Mouse (Mus musculus): Measurements from ENCODE around the gene Igsf8.

The Igsf8 gene

DNA sequence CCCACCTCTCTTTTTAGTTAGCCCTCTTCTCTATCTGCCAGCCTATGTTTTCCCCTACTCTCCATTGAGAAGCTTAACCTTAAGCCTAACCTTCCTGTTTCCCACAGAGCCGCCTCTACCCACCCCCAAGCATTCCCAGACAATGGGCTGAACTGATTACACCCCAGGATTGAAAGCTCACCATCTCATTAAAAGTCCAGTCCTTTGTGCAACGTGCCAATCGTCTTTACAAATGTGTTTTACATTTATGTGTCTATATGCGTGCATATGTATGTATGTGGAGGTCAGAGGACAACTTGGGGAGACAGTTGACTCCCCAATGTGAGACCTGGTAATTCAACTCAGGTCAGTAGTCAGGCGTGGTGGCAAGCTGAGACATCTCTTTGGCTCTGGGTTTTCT lies 61.9 kb downstream of the Igsf8 start:
- no peak for DNase-seq (ENCODE audit: low spot score in 2 of 2)

DNA sequence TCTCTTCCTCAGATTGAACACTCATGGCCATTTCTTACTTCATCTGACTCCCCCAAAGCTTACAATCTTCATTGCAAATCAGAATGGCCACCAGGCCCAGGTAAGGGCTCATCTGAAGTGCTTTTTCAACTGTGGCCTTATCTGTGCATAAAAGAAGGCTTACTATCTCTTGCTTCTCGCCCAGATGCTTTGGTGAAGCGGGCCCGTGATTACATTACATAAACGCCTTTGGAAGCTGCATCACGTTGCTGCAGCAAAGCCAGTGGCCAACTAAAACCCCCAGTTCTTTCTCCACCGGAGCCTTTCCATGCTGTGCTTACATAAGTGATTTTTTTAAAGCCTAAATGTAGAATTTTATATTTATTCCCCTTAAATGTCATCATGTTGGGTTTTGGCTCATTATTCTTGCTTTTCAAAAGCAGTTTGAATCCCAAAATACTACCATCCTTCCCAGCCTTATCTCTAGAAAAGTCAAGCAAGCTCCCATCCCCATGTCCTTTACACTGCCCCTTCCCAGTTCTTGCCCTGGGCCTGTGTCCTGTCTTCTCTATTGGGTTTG lies 62.4 kb downstream of the Igsf8 start:
- DNase-seq (ENCODE audit: low spot score in 2 of 2), result peak; percentile 75 to 90

DNA sequence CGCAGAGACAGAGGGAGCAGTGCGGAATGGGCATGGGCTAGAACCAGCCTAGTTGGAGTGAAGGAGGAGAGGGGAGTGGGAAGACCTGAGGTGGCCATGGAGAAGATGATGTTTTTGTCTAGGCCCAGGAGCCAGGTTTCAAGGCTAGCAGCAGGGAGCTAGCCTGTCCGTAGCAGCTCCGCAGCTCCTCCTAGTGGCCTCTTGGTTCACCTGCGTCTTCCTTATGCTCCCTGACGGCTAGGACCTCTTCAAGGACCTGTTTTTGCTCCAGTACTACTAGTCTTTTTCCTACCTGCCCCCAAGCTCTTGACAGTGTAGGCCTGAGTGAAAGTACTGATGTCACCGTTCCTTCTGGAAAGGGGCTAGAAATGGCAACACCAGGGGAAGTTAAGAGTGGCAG lies 63.3 kb downstream of the Igsf8 start:
- DNase-seq (ENCODE audit: low spot score in 2 of 2), result peak; percentile 80 to 85

DNA sequence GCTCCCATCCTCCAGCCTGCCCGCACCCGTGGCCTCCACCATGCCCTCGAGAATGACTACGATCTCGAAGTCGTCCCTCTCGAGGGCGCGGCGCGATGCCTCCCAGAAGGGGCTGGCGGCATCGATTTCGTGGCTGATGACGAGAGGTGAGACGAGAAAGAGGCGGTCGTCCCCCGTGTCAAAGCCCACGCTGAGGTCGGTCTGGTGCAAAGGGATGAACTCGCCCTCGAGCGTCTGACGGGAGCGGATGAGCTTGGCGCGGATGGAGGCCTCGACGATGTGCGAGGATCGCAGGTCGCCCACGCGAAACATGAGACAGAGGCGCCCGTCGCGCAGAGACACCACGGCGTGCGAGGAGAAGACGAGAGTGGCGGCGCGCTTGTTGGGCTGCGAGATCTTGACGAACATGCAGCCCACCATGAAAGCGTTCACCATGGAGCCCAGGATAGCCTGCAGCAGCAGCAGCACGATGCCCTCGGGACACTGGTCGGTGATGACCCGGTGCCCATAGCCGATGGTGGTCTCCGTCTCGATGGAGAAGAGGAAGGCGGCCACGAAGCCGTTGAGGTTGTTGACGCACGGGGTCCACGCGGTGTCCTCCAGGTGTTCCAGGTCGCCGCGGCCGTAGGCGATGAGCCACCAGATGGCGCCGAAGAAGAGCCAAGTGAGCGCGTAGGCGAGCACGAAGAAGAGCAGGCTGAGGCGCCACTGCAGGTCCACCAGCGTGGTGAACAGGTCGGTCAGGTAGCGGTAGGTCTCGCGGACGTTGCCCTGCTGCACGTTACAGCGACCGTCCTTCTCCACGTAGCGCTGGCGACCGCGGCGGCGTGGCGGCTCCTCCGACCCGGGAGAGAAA lies 64.5 kb downstream of the Igsf8 start:
- DNase-seq (ENCODE audit: low spot score in 2 of 2), result peak in 1 of 2 experiments; percentile 70

DNA sequence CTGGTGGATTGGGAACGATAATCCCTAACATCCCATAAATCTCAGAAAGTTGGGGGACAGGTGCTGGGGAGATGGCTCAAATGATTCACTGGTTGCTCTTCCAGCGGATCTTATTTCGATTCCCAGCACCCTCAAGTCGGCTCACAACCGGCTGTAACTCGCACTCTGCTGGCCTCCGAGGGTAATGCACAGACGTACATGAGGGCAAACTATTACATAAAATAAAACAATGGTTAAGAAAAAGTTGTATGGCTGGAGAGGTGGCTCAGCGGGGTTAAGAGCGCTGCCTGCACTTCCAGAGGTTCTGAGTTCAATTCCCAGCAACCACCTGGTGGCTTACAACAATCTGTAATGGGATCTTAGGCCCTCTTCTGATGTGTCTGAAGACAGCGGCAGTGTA lies 65.2 kb downstream of the Igsf8 start:
- no peak for DNase-seq (ENCODE audit: low spot score in 2 of 2)

DNA sequence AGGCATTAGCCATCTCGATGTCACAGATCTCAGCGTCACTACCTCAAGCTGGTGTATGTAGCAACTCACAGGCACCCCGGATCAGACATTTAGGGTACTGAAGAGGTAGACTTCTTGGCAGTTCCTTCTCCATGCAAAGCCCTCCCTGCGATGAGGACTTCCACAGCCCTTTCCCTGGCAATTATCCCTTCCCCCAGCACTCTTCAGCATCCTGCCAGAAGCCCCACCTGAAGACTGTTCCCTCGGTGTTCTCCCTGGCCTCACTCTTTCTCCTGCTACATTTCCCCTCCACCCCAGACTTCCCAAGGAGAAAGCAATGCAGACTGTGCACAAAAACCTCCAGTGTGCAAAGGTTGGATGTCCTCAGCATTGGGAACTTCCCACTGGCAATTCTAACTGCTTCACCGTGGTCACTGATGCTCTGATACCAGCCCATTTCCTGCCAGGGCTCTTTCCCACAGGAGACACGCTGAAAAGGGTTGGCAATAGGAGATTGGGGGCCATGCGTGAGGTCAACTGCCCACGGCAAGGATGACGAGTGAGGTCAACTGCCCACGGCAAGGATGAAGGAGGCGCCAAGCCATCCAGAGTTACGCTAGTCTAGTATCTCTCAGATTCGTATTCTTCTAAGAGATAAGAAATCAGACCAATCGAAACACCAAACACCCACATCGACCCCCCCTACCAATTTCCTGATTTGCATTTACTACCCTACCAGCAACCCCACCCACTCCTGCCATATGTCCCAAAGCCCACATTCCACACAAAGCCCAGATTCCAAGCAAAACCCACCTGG lies 66.0 kb downstream of the Igsf8 start:
- no peak for DNase-seq (ENCODE audit: low spot score in 2 of 2)

DNA sequence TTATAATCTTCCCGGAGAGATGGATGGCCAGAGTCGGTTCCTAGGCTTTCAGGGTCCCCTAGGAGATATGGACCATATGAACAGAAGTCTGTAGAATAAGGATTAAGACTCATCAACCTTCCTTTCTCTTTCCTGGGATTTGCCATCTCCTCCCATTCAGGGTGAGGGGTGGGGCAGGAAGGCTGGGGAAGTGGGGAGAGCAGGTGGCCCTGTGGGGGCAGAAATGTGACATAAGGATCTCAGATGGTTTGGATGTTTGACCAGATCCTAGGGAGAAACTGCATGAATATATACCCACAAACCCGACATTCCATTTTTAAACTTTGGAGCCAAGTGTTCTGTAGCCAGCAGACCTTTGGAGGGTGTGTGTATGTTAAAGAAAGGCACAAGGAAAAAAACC lies 66.6 kb downstream of the Igsf8 start:
- DNase-seq (ENCODE audit: low spot score in 2 of 2), result no peak

DNA sequence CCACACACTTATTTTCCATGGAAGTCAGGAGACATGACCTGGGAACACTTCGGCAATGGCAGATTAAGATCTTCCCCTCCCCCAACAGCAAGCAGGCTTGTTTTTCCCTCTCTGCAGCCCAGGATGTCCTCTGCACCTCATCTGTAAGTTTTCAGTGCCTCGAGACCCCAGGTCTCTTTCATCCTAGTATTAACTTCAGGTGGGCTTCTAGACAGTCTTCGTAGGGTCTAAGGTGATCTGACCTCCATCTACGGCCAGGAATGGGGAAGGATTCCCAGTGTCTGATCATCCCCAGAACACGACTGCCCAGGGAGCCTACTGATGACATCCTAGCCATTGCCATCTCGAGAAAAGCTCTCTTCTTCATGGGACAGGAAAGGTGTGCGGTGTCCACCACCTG lies 67.0 kb downstream of the Igsf8 start:
- no peak for DNase-seq (ENCODE audit: low spot score in 2 of 2)

DNA sequence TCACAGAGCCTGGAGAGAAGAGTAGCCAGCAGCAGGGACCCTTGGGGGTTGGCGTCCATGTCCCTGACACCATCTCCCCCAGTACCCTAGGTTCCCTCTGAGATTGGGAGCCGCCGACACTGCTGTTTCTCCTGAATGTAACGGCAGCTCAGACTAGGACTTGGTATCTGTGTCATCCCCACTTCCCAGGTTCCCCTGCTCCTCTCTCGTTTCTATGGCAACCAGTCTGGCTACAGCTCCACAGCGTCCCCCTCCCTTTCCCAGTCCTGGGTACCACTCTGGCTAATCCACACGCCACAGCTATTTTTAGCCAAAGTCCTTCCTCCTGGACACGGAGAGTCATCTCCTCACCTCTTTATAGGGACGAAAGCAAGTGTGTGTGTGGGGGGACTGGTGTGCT lies 67.7 kb downstream of the Igsf8 start, which contains the start of gene Kcnj9:
Kcnj9 (minus strand) TSS at position 188 of the 400 bp plus-strand sequence.
- peak; percentile 77 to 87 for DNase-seq (ENCODE audit: low spot score in 2 of 2)

DNA sequence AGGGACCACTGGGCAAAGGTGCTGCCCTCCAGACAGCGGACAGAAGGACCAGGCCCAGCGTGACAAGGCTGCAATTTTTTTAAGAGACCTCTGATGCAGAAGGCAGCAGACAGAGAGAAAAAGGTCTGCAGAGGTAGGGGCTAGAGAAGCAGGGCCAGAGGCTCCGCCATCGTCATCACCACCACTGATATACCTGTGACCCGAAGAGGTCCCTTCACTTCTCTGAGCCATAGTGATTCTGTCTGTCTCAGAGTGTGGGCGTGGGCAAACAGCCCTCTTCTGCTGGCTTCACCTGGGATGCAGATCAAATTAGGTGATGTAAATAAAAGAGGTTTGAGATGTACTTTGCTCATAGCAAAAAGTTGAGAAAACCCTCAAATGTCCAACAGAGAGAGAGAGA lies 68.2 kb downstream of the Igsf8 start:
- no peak for DNase-seq (ENCODE audit: low spot score in 2 of 2)

DNA sequence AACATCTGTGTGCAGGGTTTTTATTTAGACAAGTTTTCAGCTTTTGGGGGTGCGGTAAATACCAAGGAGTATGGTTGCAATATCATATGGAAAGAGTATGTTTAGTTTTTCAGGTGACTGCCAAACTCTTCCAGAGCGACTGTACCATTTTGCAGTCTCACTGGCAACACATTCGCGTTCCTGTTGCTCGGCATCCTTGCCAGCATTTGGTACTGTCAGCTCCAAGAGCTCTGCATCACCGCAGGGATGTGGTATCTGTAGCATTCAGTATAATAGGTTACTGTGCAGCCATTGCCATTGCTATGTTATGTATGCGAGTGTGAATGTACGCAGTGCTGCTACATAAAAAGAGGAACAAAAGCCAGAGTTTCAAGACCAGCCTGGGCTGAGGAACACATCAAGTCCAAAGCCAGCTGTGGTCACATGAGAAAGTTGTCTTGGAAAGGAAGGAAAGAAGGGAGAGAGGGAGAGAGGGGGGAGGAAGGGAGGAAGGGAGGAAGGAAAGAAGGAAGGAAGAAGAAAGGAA lies 70.0 kb downstream of the Igsf8 start:
- no peak for DNase-seq (ENCODE audit: low spot score in 2 of 2)

DNA sequence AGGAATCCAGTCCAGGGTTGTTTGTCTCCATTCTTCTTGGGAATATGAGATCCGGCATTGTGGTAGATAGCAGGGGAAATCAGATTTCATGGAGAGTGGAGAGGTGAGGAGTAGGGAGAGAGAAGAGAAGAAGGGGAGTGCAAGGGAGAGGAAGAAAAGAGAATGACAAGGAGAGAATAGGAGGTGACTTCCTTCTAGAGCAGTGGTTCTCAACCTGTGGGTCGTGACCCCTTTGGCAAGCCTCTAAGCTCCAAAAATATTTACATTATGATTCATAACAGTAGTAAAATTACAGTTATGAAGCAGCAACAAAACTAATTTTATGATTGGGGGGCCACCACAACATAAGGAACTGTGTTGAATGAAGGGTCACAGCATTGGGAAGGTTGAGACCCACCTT lies 71.5 kb downstream of the Igsf8 start:
- no peak for DNase-seq (ENCODE audit: low spot score in 2 of 2)

DNA sequence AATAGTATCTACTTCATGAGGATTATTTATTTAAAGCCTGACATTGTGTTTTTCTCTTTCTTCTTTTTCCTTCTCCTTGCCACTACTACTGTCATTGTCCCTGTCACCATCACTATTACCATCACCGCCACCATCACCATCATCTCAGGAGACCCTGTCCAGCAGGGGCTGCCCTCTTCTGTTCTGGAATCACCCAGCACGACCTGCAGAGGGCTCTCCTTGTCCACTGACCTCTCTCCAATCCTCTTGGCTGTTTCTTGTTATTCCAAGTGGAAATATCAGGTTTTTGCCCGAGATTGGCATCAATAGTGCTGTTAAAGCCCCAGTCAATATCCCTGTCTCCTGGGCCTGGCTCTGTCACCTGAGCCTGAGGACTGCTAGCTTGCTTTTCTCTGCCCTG lies 72.1 kb downstream of the Igsf8 start:
- no peak for DNase-seq (ENCODE audit: low spot score in 2 of 2)

DNA sequence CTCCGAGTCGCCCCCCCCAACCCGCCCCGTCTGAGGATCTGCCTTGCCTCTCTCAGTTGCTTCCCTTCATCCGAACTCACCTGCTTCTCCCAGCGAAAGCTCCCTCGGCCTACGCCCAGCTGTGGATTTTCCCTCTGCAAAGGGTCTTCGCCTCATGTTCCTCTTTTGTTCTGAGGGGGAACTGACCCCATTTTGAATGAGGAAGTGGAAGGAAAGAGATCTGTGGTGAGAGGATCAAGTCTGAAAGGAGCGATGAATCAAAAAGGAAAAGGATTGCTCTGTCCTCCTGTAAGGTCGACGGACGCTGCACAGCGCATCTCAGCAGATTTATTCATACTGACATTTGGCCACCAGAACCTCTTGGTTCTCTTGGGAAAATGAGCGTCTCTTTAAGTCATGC lies 74.4 kb downstream of the Igsf8 start:
- DNase-seq (ENCODE audit: low spot score in 2 of 2), result no peak

DNA sequence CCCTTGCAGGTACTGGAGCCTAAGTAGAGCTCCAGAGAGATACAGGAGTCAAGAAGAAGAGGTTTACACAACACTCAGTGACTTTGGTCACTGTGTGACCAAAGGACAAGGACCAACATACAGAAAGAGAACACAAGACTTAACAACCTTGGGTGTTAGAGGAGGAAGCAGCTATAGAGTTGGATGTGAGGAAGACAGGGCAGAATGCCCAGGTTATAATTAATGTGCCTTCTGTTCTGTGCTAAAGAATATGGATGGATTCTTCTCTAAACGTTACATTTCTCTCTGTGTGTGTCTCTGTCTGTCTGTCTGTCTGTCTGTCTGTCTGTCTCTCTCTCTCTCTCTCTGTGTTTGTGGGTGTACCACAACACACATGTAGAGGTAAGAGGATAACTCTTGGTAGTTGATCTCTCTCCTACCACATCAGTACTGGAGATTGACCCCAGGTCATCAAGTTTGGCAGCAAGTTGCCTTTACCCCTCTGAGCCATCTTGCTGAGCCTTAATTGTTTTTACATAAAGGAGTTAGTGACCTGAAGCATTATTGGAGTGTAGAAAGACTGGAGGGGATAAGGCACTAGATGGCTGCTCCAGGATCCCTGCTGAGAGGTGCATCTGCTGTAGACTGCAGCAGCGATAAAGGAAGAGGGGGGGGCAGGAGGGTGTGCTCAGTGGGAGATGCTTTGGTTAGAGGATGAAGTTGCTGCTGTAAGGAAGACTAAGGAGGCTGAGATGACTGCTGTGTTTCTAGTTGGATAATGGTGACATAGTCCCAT lies 76.2 kb downstream of the Igsf8 start:
- DNase-seq (ENCODE audit: low spot score in 2 of 2), result no peak

DNA sequence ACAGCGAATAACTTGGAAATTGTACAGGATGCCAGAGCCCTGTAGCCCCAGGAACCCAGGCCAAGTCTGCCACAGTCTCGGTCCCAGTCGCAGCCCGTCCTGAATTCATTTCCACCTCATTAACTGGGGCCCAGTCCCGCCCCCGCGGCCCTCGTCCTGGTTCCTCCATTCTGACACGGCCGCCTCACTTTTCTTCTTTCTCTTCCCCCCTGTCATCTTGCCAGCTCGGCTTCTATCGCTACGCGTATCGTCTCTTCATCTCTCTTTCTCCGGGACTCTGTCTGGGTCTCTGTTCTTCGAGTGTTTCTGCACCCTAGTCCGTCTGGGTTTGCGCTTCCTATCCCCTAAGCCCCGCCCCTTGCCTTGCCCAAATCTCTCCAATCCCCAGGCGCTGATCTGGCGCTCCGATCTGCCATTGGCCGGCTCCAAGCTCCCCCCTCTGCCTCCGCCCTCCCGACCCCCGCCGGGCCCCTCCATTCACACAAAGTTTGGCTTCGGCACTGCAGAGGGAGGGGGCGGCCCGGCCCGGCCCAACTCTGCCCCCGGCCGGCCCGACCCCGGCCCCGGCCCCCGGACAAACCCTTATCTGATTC lies 79.4 kb downstream of the Igsf8 start, which contains the start of gene Kcnj10:
Kcnj10 (plus strand) TSS at position 482 of the 593 bp plus-strand sequence.
- peak; percentile 72 to 80 for DNase-seq (ENCODE audit: low spot score in 2 of 2)

DNA sequence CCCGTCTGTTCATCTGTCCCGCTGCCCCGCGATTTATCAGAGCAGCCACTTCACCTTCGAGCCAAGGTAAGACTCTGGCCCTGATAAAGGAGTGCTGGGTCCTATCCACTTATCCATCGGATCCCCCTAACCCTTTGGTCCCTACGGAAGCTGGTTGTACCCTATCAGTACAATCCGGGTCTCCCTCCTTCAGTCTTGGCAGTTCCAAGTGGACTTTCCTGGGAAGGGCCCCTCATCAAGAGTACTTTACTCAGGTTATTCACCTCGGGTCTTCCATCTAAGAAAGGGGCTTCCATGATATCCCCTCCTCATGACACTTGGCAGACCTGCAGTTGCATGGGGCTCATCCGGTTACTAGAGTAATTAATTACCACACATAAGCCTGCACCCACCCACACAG lies 79.9 kb downstream of the Igsf8 start:
- DNase-seq (ENCODE audit: low spot score in 2 of 2), result no peak

DNA sequence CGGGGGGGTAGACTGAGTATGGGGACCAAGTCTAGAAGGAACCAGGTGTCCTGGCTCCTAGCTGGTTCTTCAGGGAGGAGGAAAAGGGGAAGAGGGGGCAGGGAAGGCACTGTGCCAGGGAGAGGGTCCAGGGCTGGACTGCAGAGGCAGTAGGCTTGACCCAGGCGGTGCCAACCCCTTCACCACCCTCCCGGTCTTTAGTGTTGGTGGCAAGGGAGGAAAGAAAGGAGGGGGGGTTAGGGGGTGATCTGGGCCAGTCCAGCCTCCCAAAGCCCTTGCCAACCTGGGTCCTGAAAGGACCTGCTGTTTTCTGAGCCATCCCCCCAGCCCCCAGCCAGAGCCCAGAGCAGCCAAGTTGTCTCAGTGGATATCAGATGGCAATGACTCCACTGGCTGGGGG lies 81.3 kb downstream of the Igsf8 start:
- peak in 1 of 2 experiments; percentile 63 for DNase-seq (ENCODE audit: low spot score in 2 of 2)

DNA sequence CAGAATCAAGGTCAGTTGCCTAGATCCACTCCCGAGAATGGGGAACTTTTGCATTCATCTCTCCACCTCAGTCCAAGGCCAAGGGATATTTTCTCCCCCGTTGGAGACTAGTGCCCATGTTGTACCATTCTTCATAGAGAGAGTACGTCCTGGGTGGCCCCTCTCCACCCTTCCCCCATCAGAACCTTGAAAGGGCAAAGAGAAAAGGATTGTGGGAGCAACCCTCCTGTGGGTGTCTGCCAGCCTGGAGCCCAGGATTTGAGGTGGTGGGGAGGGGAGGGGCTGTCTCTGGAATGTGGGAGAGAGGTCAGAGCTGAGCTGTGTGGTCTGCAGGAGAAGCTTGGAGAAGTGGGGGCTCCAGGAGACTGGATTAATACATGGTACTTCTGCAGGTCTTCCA lies 82.5 kb downstream of the Igsf8 start:
- DNase-seq (ENCODE audit: low spot score in 2 of 2), result no peak

DNA sequence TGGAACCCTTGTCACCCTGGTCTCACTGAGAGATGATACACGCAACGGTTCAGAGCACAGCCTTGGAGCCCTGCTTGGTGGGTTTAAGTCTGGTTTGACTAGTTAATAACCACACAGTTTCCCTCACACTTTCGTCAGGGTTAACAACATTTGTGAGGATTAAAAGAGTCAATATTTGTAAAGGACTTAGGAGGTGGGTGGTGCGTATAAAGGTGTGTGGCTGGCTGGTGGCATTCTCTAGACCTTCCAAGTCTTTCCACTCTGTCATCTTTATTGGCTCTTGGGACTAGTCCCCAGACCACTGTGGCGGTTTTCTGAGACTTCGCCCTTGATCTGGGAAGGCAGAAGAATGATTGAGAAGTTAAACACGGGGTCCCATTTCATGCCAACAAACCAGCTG lies 83.4 kb downstream of the Igsf8 start:
- no peak for DNase-seq (ENCODE audit: low spot score in 2 of 2)

DNA sequence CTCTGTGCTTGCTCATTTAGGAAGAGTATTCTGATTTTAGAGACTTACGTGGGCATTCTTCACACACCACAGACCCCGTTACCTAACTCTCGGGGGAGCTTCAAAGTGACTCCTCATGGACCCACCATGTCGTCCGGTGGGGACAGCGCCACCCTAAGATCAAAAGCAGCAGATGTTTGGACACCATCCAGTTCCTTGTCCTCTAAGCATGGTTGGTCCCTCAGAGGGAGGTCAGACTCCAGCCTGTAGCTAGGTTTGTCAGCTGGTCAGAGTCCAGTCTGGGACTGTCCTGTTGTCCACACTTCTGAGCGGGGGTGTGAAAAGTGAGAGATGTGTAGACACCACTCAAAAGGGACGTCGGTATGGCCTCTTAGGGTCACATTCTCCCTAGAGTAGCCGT lies 85.3 kb downstream of the Igsf8 start:
- no peak for DNase-seq (ENCODE audit: low spot score in 2 of 2)
